Mouse (Mus musculus) inflammation-experienced regulatory T-cells (primary cell): Measurements from ENCODE around the gene Olfr94. TPM values are rescaled to one million over a fixed set of nuclear protein-coding genes. Genes with fewer than 3 reads are reported as not detected.

ENCODE experiments used
- polyA plus RNA-seq, 2 experiments: library from polyadenylated mRNA; unstranded; fragments of 100-300 nt; shearing (Covaris generic); gene quantifications; one replicate each; pipeline ENCODE4 v1.2.1; 2017

Olfr94 gene
- not detected for polyA plus RNA-seq

DNA sequence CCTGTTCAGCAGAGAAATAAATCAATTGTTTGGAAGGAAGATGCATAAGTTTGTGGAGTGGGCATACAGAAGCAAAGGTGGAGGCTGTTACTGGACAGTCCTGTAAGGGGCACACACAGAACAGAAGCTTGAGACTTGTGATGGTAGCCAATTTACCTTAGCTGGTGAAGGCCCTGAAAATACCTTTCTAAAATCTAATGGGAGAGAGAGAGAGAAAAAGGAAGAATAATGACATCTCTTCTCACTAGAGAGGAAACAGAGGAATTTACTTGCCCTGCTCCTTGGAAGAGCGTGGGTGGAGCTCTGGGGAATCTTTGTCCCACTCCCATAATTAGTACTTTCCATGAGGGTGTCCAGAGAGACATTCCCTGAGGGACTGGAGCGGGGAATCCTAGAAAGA is at the start of gene Olfr94:
Olfr94 (minus strand) TSS at position 101 of the 400 bp plus-strand sequence.

GRCm38 (mm10) chr17:37237230-37237629 is 36.4 kb upstream of the Olfr94 start, which contains the start of gene Olfr97:
Gene Olfr97 (minus strand): TSS chr17:37237330.

GRCm38 (mm10) chr17:37219846-37220245 is 19.1 kb upstream of the Olfr94 start, which contains the start of gene Olfr96:
Gene Olfr96 (plus strand): TSS chr17:37220146.

DNA sequence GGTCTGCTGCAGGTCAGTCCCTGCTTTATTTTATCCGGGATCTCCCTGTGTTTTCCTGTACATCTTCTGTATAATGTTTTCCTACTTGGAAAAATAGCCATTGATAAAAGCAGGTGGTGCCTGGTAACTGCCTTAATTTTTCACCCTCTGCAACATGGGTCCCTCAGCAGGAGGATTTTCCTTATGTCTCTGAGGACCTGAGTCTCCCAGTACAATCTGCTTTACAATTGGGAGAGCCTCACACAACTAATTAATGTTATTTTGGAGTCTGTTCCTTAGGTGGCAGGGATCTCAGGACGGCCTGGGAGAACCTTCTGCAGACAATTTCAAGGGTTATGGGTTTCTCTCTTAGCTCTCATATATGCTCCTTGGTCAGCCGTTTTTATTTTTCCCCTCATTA is 12.2 kb upstream of the Olfr94 start, which contains the start of gene Olfr95:
Olfr95 (minus strand) TSS at position 101 of the 400 bp plus-strand sequence.

DNA sequence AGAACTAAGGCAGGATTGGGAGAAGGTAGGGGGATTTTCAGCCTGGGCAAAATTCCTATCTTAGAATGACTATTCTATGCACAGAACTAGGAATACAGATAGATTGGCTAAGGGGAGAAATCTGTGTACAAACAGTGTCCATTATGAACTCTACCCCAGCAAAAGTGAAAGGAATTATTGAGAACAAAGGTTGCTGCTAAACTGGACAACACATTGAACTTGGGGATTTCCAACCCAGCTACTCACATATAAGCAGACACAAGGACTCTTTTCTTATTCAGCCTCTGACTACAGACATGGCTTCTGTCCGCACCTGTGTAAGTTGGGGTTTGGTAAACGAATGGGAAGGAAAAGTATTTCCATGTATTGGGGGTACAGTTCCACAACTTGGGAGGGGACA is 7.1 kb downstream of the Olfr94 start, which contains the start of gene Ubd:
Ubd (plus strand) TSS at position 237 of the 400 bp plus-strand sequence.

GRCm38 (mm10) chr17:37161394-37161793 is 39.4 kb downstream of the Olfr94 start, which contains the start of gene Olfr93:
Gene Olfr93 (minus strand): TSS chr17:37161494.

Other genes starting within 250 kb of the Olfr94 start
- gene Ppp1r11, start 249.3 kb downstream of the Olfr94 start, polyA plus RNA-seq: 100 to 1,000 TPM; 151 to 165 TPM
- 10 to 100 TPM; 84.9 to 90.5 TPM for gene Znrd1, start 242.4 kb downstream of the Olfr94 start, polyA plus RNA-seq
- 1 to 10 TPM; 4.4 to 5.6 TPM for gene Znrd1as, start 242.4 kb downstream of the Olfr94 start, polyA plus RNA-seq
- gene 2410137M14Rik, start 219.8 kb downstream of the Olfr94 start, polyA plus RNA-seq: not detected
- under 1 TPM in 1 of 2 experiments, not detected in 1; 0.70 TPM for gene H2-M5, start 211.5 kb downstream of the Olfr94 start, polyA plus RNA-seq
- under 1 TPM; 0.11 to 0.60 TPM for gene Zfp57, start 199.8 kb downstream of the Olfr94 start, polyA plus RNA-seq
- gene Mog, start 177.6 kb downstream of the Olfr94 start, polyA plus RNA-seq: not detected
- 10 to 100 TPM in 1 of 2 experiments, 1 to 10 TPM in 1; 8.3 to 13.7 TPM for gene Gabbr1, start 155.0 kb downstream of the Olfr94 start, polyA plus RNA-seq
- gene Olfr90, start 112.5 kb downstream of the Olfr94 start, polyA plus RNA-seq: under 1 TPM; 0.16 to 0.42 TPM
- gene Olfr91, start 102.7 kb downstream of the Olfr94 start, polyA plus RNA-seq: under 1 TPM; 0.10 to 0.13 TPM
- under 1 TPM in 1 of 2 experiments, not detected in 1; 0.13 TPM for gene Olfr92, start 80.9 kb downstream of the Olfr94 start, polyA plus RNA-seq
- not detected for gene Olfr93, start 39.5 kb downstream of the Olfr94 start, polyA plus RNA-seq
- gene Ubd, start 7.1 kb downstream of the Olfr94 start, polyA plus RNA-seq: 1 to 10 TPM in 1 of 2 experiments, under 1 TPM in 1; 0.17 to 2.7 TPM
- gene Olfr95, start 12.1 kb upstream of the Olfr94 start, polyA plus RNA-seq: not detected
- under 1 TPM; 0.19 to 0.78 TPM for gene Olfr96, start 19.2 kb upstream of the Olfr94 start, polyA plus RNA-seq
- gene Olfr97, start 36.3 kb upstream of the Olfr94 start, polyA plus RNA-seq: not detected
- gene Olfr98, start 62.8 kb upstream of the Olfr94 start, polyA plus RNA-seq: under 1 TPM in 1 of 2 experiments, not detected in 1; 0.33 TPM
- 100 to 1,000 TPM; 103 to 115 TPM for gene H2-M3, start 69.2 kb upstream of the Olfr94 start, polyA plus RNA-seq
- gene Olfr99, start 82.5 kb upstream of the Olfr94 start, polyA plus RNA-seq: 1 to 10 TPM; 2.4 to 4.4 TPM
- under 1 TPM in 1 of 2 experiments, not detected in 1; 0.34 TPM for gene Olfr101, start 103.3 kb upstream of the Olfr94 start, polyA plus RNA-seq
- 1 to 10 TPM in 1 of 2 experiments, under 1 TPM in 1; 0.46 to 1.3 TPM for gene Olfr102, start 116.1 kb upstream of the Olfr94 start, polyA plus RNA-seq
- gene Olfr103, start 138.7 kb upstream of the Olfr94 start, polyA plus RNA-seq: not detected
- gene Olfr104-ps, start 158.6 kb upstream of the Olfr94 start, polyA plus RNA-seq: not detected
- under 1 TPM in 1 of 2 experiments, not detected in 1; 0.12 TPM for gene Olfr105-ps, start 178.0 kb upstream of the Olfr94 start, polyA plus RNA-seq
- not detected for gene Olfr106-ps, start 189.4 kb upstream of the Olfr94 start, polyA plus RNA-seq
- under 1 TPM; 0.05 to 0.44 TPM for gene Olfr107, start 198.2 kb upstream of the Olfr94 start, polyA plus RNA-seq
- not detected for gene Olfr108, start 244.5 kb upstream of the Olfr94 start, polyA plus RNA-seq